24 mouse cellular contexts compared by ENCODE assay signal in the genomic region with DNA sequence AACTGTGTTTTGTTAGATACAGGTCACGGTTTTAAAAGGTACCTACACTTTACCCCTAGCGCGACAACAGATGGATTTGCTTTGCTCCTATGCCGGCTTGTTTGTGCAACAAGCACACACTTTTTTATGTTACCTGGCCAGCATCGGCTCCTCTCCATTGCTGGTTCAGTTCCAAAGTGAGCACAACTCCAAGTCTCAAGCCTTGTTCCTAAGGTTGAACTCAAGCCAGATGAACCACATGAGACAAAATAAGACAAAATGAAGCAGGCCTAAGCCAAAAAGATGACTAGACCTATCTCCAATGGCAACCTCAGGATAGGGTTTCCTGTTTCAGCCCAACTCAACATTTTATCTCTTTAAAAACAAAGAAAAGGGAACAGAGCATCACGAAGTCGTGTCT.
DNase-seq lines count a peak whose midpoint lies in the region; ATAC-seq and TF ChIP-seq lines count a peak whose summit lies in the region.
"Had no signal": no experiment of that assay in that cellular context is flagged by ENCODE, and none has a peak within 500 bp of the region (broad histone marks: within the 10 kb centered on the region; RNA-seq: fewer than 3 reads in every experiment).

No protein-coding gene starts in this region.

- ATAC-seq in embryonic facial prominence, embryonic 14.5 days (ENCODE audit: low read depth): no peak
- ATAC-seq in heart, embryonic 12.5 days (ENCODE audit: insufficient number of reproducible peaks, low FRiP score): no peak
- ATAC-seq: CD4-positive, CD25-positive, alpha-beta regulatory T cell, adult 4 months; forebrain, embryonic 14.5 days; forebrain, postnatal 0 days had no signal

- H3K4me3 ChIP-seq in embryonic facial prominence, embryonic 14.5 days (ENCODE audit: low read depth, low read length): no peak overlapping the region
- no peak overlapping the region for H3K4me3 ChIP-seq in embryonic facial prominence, embryonic 10.5 days
- H3K4me3 ChIP-seq in heart, embryonic 12.5 days: no peak overlapping the region
- H3K4me3 ChIP-seq in kidney, adult 2 months (ENCODE audit: insufficient read depth, low read depth, low read length): no peak overlapping the region
- H3K4me3 ChIP-seq in lung, adult 2 months (replicated peaks; ENCODE audit: extremely low read depth, low read depth, low read length): no peak overlapping the region
- H3K4me3 ChIP-seq: hindbrain, embryonic 10.5 days; hindbrain, embryonic 13.5 days had no signal

- no peak for TF ChIP-seq POLR2A in kidney, adult 2 months (IDR thresholded peaks at IDR 0.05; ENCODE audit: low read depth, low read length)
- TF ChIP-seq POLR2A in lung, adult 2 months (IDR thresholded peaks at IDR 0.05; ENCODE audit: borderline replicate concordance, extremely low read depth, low read depth, low read length): no peak

- H3K27me3 ChIP-seq in embryonic facial prominence, embryonic 14.5 days (replicated peaks; ENCODE audit: control insufficient read depth, insufficient read depth, low read length): no peaks in the 10 kb centered on the region
- no peaks in the 10 kb centered on the region for H3K27me3 ChIP-seq in embryonic facial prominence, embryonic 10.5 days (replicated peaks; ENCODE audit: low read depth, poor library complexity, severe bottlenecking)
- H3K27me3 ChIP-seq in heart, embryonic 12.5 days (replicated peaks): no peaks in the 10 kb centered on the region
- no peaks in the 10 kb centered on the region for H3K27me3 ChIP-seq in kidney, adult 2 months (replicated peaks; ENCODE audit: control insufficient read depth, insufficient read depth, low read length)
- H3K27me3 ChIP-seq: hindbrain, embryonic 13.5 days; intestine, embryonic 15.5 days had no signal

- no peak for TF ChIP-seq CTCF in kidney, adult 2 months (conservative IDR thresholded peaks at IDR 0.05; ENCODE audit: insufficient read depth, insufficient read length, low read depth, low read length)
- no peak for TF ChIP-seq CTCF in lung, adult 2 months (IDR thresholded peaks at IDR 0.05; ENCODE audit: insufficient read depth, low read length)

- H3K9ac ChIP-seq in embryonic facial prominence, embryonic 14.5 days (ENCODE audit: low read depth, low read length): no peak overlapping the region
- no peak overlapping the region for H3K9ac ChIP-seq in heart, embryonic 12.5 days
- H3K9ac ChIP-seq: embryonic facial prominence, embryonic 15.5 days; forebrain, postnatal 0 days; hindbrain, embryonic 13.5 days had no signal

- 81% methylated on average over 7 of the region's 7 CpGs for WGBS in embryonic facial prominence, embryonic 14.5 days
- WGBS in embryonic facial prominence, embryonic 10.5 days: 94% methylated on average over 7 of the region's 7 CpGs
- 83% methylated on average over 7 of the region's 7 CpGs for WGBS in heart, embryonic 12.5 days
- WGBS in kidney, adult 2 months: 78% methylated on average over 7 of the region's 7 CpGs
- 86% methylated on average over 7 of the region's 7 CpGs for WGBS in lung, adult 2 months

- H3K9me3 ChIP-seq in embryonic facial prominence, embryonic 14.5 days (ENCODE audit: control insufficient read depth, low read length): no peaks in the 10 kb centered on the region
- no peaks in the 10 kb centered on the region for H3K9me3 ChIP-seq in embryonic facial prominence, embryonic 10.5 days
- no peaks in the 10 kb centered on the region for H3K9me3 ChIP-seq in heart, embryonic 12.5 days (replicated peaks)
- H3K9me3 ChIP-seq: embryonic facial prominence, embryonic 15.5 days; hindbrain, embryonic 10.5 days; hindbrain, embryonic 13.5 days; intestine, embryonic 15.5 days had no signal

- no peaks in the 10 kb centered on the region for H3K36me3 ChIP-seq in embryonic facial prominence, embryonic 14.5 days (ENCODE audit: control insufficient read depth, insufficient read depth, low read length)
- H3K36me3 ChIP-seq in embryonic facial prominence, embryonic 10.5 days (replicated peaks): no peaks in the 10 kb centered on the region
- no peaks in the 10 kb centered on the region for H3K36me3 ChIP-seq in heart, embryonic 12.5 days
- no peaks in the 10 kb centered on the region for H3K36me3 ChIP-seq in kidney, adult 2 months (ENCODE audit: control insufficient read depth, insufficient read depth, low read length)
- H3K36me3 ChIP-seq: embryonic facial prominence, embryonic 15.5 days; hindbrain, embryonic 10.5 days; hindbrain, embryonic 13.5 days; intestine, embryonic 15.5 days had no signal

- peak; percentile 56 for DNase-seq in embryonic facial prominence, embryonic 14.5 days (ENCODE audit: low spot score)
- no peak for DNase-seq in embryonic facial prominence, embryonic 10.5 days (ENCODE audit: low spot score)
- no peak for DNase-seq in heart, adult 8-10 months (ENCODE audit: low spot score)
- peak; percentile 30 for DNase-seq in kidney, adult 2 months
- no peak for DNase-seq in kidney, postnatal 4 days
- DNase-seq in lung, adult 2 months: no peak
- DNase-seq: adrenal gland, adult 2 months; adrenal gland, postnatal 14 days; cerebellum, adult 11-12 months; cerebellum, adult 8-10 months; cerebellum, postnatal 36 days; embryo, embryonic 11 days; forebrain, postnatal 0 days; gastrocnemius, postnatal 10 days; gastrocnemius, postnatal 36 days; heart, postnatal 36 days; kidney, adult 9 months had no signal

- no peak overlapping the region for H3K27ac ChIP-seq in embryonic facial prominence, embryonic 14.5 days (replicated peaks; ENCODE audit: low read depth, low read length)
- no peak overlapping the region for H3K27ac ChIP-seq in embryonic facial prominence, embryonic 10.5 days (replicated peaks)
- H3K27ac ChIP-seq in heart, embryonic 12.5 days (ENCODE audit: poor library complexity, severe bottlenecking): peak overlapping the region; percentile 61; the same call in 1 of the 2 replicates
- H3K27ac ChIP-seq in kidney, adult 2 months (ENCODE audit: insufficient read depth, low read depth, low read length): no peak overlapping the region
- H3K27ac ChIP-seq: hindbrain, embryonic 10.5 days; hindbrain, embryonic 13.5 days; intestine, embryonic 15.5 days had no signal

- H3K4me1 ChIP-seq in embryonic facial prominence, embryonic 14.5 days (ENCODE audit: control insufficient read depth, insufficient read depth, low read length): 0 out of 2 replicates have a peak, but pooled peaks cover 4% of the 10 kb centered on the region
- peaks cover 10% of the 10 kb centered on the region; the same call in 1 of the 2 replicates for H3K4me1 ChIP-seq in embryonic facial prominence, embryonic 10.5 days
- peaks cover 18% of the 10 kb centered on the region for H3K4me1 ChIP-seq in heart, embryonic 12.5 days (replicated peaks)
- H3K4me1 ChIP-seq in kidney, adult 2 months (ENCODE audit: control insufficient read depth, insufficient read depth, low read length): peaks cover 3% of the 10 kb centered on the region; the same call in 1 of the 2 replicates
- H3K4me1 ChIP-seq in lung, adult 2 months (ENCODE audit: control insufficient read depth, insufficient read depth, low read length): no peaks in the 10 kb centered on the region; the same call in 1 of the 2 replicates
- H3K4me1 ChIP-seq: hindbrain, embryonic 13.5 days; intestine, embryonic 15.5 days had no signal

- no peak overlapping the region for H3K4me2 ChIP-seq in embryonic facial prominence, embryonic 14.5 days (ENCODE audit: low read depth, low read length)
- H3K4me2 ChIP-seq in heart, embryonic 12.5 days: no peak overlapping the region
- H3K4me2 ChIP-seq: hindbrain, embryonic 13.5 days had no signal

Comparison
In these comparisons a context has a peak if more than half of its experiments do, and no peak if none do; other contexts are left out.
1. DNase-seq: peak in embryonic facial prominence, embryonic 14.5 days (single experiment) and kidney, adult 2 months (single experiment); none in embryonic facial prominence, embryonic 10.5 days (single experiment), heart, adult 8-10 months (single experiment), kidney, postnatal 4 days (0 of 2) and lung, adult 2 months (single experiment).